Mouse (Mus musculus) thymus, postnatal 25 days (tissue): Measurements from ENCODE around the gene Crabp2.
"Not testable (repeated sequence)": the region's sequence is repeated elsewhere in the genome, so short reads cannot be mapped to it uniquely, and the experiment has no call there.

ENCODE experiments used
- DNase-seq: peaks from one replicate; pipeline ENCODE4 v3.0.0; 2022

Crabp2 gene

GRCm38 (mm10) chr3:87948378-87949265 lies at the start of gene Crabp2:
Gene Crabp2 (plus strand): TSS chr3:87948666.
- no peak for DNase-seq

DNA sequence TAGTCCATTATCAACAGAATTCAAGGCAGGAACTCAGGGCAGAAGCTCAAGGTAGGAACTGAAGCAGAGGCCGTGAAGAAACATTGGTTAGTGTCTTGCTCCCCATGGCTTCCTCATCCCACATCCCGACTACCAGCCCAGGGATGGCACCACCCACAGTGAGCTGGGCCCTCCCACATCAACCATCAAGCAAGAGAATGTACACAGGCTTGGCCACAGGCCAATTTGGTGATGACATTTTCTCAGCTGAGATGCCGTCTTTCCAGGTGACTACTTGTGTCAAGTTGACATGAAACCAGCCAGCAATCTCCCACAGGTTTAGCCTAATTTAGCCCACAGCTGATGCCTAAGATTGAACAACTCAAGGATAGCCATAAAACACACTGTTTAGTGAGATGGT lies 49.2 kb upstream of the Crabp2 start:
- no peak for DNase-seq

DNA sequence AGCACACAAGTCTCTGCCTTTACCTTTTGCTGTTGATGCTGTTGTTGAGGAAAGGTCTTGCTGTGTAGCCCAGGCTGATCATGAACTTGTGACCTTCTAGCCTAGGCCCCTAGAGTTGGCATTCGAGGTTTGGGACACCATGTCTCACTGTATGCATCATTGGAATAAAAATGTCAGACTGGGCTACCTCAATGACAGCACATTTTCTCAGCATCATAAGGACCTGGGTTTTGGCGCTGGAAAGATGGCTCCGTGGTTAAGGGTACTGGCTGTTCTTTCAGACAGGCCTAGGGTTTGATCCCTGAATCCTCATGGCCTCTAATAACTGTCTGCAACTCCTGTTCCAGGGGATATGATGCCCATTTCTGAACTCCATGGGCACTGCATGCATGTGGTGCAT lies 48.7 kb upstream of the Crabp2 start:
- no peak for DNase-seq

- no peak for DNase-seq
These were observed 47.3 kb upstream of the Crabp2 start for GRCm38 (mm10) chr3:87901036-87901624.

DNA sequence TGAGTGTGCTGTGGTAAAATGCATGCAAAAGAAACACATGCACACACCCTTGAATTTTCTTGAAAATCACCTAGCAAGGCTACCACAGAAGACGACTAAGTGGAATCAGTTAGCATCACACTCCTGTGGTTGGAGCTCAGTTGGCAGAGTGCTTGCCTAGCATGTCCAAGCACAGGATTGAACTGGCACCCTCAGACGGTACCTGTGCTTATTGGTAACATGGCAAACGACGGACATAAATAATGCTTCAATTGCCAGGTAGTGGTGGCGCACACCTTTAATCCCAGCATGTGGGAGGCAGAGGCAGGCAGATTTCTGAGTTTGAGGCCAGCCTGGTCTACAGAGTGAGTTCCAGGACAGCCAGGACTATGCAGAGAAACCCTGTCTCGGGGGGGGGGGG lies 46.5 kb upstream of the Crabp2 start:
- not testable (repeated sequence) for DNase-seq

DNA sequence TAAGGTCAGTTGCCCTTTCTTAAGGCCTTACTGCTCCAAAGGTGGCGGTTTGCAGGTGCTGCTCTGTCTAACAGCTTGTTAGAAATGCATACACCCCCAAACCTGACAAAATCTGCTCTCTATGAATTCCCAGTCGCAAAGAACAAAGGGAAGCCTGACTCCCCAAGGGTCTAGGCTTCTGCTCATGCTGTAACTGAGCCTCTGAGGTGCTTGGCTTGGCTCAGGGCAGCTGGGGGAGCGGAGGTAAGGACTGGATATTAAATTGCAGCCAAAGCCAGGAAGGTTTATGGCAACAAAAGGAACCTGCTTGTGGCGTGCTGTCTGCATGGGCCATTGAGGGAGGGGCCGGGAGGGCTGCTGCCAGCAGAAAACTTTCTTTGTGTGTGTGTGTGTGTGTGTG lies 44.6 kb upstream of the Crabp2 start:
- no peak for DNase-seq

DNA sequence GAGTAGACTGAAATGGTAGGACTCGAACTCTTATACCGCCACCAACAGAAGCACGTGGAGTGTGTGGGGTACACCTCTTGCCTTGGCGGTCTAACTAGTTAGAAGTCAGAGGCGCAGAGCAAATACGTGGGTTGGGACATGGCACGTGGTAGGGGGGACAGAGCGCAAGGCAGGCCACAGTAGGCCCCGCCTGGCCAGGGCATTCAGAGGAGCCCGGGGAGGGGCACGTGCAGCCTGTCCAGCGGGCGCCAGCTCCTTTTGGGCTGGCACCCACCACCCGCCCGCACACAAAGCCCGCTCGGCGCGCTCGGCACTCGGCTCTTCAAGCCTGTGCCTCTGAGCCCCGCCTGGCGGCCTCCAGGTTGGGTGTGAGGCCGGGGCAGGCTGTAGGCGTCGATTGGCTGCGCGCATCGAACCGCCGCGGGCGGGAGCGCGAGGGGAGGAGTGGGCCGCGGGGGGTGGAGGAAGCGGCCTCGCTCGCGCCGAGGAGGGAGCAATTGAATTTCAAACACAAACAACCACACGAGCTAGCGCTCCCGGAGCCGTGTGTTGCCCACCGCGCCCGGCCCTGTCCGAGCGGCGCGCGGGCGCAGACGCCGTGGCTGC lies 42.5 kb upstream of the Crabp2 start, which contains the start of gene Hdgf:
TSS of gene Hdgf (plus strand) at position 442 of the 606 bp plus-strand sequence.
- peak; percentile 95 for DNase-seq

GRCm38 (mm10) chr3:87906601-87906980 lies 41.9 kb upstream of the Crabp2 start:
- DNase-seq = no peak

DNA sequence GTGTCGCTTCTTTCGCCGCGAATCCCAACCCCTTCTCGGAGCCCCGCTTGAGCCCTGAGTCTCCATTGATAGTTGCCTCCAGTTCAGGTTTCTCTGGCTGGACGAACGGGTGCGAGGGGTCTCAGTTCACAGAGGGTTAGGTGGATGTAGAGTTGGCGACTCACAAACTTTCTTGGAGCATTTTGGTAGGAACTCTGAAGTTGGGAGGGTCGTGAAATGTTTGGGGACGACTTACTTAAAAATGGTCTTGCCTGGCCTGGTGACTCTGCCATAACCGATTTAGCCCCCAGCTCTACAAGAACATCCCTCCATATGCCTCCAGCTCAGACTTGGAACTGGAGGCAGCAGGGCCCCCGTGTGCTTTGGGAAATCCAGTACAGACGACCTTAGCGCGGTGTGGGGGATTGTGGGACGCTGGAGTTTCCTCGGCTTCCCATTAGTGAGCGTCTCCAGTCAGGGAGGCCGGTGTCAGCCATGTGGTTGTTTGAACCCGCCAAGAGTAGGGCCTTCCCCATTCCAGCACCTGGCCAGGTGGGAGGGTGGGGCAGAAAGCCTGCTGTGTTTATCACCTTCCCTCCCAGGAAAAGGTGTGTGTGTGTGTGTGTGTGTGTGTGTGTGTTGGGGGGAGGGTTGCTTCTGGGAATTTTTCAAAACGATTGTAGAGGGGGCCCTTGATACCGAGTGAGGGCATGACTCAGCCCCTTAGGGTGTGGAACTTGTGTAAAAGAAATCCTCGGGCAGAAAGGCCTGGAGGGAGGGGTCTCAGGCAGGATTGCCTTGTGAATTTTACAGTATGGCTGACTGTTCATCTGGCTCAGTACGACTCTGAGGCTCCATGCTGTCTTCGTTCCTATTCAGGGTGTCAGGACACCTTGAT lies 41.2 kb upstream of the Crabp2 start:
- DNase-seq = peak; percentile 35

- DNase-seq = no peak
These were observed 40.6 kb upstream of the Crabp2 start for GRCm38 (mm10) chr3:87907906-87908305.

DNA sequence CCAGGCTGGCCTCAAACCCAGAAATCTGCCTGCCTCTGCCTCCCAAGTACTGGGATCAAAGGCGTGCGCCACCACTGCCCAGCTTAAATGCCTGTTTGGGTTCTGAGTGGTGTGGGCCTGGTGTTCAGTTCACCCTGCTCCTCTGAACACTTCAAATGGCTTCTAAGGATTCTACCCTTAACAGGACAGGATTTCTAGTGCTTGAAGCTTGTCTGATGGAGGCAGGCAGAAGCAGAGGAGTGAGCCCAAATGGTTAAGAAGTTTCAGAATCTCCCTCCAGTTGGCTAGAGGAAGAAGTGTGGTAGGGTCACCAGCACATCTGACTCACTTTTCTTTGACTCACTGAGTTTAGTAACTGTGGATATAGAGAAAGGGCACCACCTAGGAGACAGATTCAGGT lies 39.1 kb upstream of the Crabp2 start:
- no peak for DNase-seq

- DNase-seq = no peak
These were observed 38.6 kb upstream of the Crabp2 start for GRCm38 (mm10) chr3:87909874-87910273.

GRCm38 (mm10) chr3:87910573-87911141 lies 37.8 kb upstream of the Crabp2 start:
- peak; percentile 23 for DNase-seq

- no peak for DNase-seq
These were observed 35.0 kb upstream of the Crabp2 start for GRCm38 (mm10) chr3:87913491-87913890.

DNA sequence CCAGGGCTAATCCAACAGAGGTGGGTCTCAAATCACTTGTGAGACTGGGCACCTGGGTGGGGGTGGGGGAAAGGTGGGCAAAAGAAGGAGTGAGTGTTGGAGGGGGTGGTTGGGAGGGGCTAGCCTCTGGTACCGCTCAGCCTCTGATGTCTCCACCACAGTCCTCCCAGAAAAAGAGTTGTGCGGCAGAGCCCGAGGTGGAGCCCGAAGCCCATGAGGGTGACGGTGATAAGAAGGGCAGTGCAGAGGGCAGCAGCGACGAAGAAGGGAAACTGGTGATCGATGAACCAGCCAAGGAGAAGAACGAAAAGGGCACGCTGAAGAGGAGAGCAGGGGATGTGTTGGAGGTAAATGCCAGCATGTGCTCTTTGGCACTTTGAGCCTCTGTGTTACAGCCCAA lies 34.6 kb upstream of the Crabp2 start:
- DNase-seq = no peak

DNA sequence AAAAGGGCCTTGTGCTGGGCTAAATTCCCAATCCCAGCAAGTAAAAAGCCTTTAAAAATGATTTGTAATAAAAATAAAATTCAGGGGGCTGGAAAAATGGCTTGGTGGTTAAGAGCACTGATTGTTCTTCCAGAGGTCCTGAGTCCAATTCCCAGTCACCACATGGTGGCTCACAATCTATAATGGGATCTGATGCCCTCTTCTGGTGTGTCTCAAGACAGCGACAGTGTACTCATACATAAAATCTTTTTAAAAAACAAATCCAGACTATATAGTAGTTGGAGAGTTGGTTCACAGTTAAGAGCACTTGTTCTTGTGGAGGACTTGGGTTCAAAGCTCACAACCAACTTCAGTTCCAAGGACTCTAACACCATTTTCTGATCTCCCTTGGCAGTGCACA lies 31.5 kb upstream of the Crabp2 start:
- no peak for DNase-seq

DNA sequence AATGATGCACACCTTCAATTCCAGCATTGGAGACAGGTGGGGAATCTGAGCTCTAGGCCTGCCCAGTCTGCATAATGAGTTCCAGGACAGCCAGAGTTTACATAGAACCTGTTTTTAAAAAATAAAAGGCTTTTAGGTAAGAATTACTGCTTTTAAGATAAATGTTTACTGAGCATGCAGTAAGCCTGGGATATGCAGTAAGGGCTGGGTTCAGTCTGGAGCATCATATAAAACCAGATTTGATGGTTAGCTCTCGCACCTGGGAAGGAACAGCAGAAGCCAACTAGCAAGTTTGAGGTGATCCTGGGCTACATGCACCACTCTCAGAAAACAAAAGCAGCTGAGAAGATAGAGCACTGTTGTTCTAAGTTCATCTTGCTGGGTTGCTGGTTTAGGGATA lies 29.9 kb upstream of the Crabp2 start:
- DNase-seq = no peak

DNA sequence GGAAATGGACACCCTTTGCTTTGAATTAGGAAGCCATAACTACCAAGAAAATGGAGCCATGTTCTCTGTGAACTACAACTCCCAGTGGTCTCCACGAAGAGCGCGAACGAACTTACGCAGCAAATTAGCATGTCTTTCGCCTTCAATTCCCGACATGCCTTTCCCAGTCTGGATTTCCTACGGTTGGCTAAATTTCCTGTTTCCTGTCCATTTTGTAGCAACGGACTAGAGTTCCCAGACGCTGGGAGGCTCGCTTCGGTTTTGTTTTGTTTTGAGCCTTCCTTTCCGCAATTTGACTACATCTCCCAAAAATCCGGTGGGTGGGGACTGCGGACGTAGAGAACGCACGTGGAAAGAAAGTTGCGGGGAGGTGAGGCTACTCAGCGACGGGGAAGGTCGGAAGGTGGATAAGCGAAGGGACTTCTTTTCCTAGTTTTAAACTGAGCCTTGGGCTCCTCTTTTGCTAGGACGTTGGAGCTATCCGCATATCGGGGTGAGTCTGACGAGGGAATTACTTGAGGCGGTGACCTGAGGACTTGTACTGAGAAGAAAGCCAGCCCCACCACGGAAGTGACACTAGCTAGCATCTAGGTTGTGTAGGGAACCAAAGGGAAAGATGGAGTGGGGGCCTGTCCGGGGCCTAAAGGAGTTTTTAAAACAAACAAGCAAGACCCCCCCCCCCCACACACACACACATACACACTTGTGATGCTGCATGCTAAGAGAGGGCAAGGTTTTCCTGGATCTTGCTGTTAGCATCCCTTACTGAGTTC lies 28.9 kb upstream of the Crabp2 start, which contains the start of gene Mrpl24:
TSS of gene Mrpl24 (plus strand) at position 171 of the 773 bp plus-strand sequence.
- DNase-seq = peak; percentile 68

GRCm38 (mm10) chr3:87920270-87920943 lies 28.1 kb upstream of the Crabp2 start:
- no peak for DNase-seq

GRCm38 (mm10) chr3:87924996-87925395 lies 23.5 kb upstream of the Crabp2 start:
- no peak for DNase-seq

GRCm38 (mm10) chr3:87927452-87927851 lies 21.0 kb upstream of the Crabp2 start:
- no peak for DNase-seq
